Mouse (Mus musculus): ENCODE measurements around the gene Napepld.
A peak's percentile ranks its signal among the peaks of the same experiment; 100 is the strongest.
"Not testable (repeated sequence)": the region's sequence is repeated elsewhere in the genome, so short reads cannot be mapped to it uniquely, and the experiment has no call there.

The Napepld gene

GRCm38 (mm10) chr5:21703708-21704107 lies 2.5 kb upstream of the Napepld start:
- DNase-seq (ENCODE audit: low read depth): no peak

GRCm38 (mm10) chr5:21702873-21703475 lies 1.8 kb upstream of the Napepld start:
- DNase-seq (ENCODE audit: low read depth): no peak

- DNase-seq (ENCODE audit: low read depth): no peak
Measured at GRCm38 (mm10) chr5:21702009-21702364, 791 bp upstream of the Napepld start.

GRCm38 (mm10) chr5:21700934-21701333 lies 262 bp downstream of the Napepld start:
- no peak for DNase-seq (ENCODE audit: low read depth)

- DNase-seq (ENCODE audit: low read depth): no peak
Measured at GRCm38 (mm10) chr5:21700272-21700821, 849 bp downstream of the Napepld start.

GRCm38 (mm10) chr5:21699555-21699954 lies 1.6 kb downstream of the Napepld start:
- not testable (repeated sequence) for DNase-seq (ENCODE audit: low read depth)

- no peak for DNase-seq (ENCODE audit: low read depth)
Measured at GRCm38 (mm10) chr5:21694854-21695490, 6.2 kb downstream of the Napepld start.

GRCm38 (mm10) chr5:21693372-21693870 lies 7.8 kb downstream of the Napepld start:
- no peak for DNase-seq (ENCODE audit: low read depth)

- DNase-seq (ENCODE audit: low read depth): no peak
Measured at GRCm38 (mm10) chr5:21692230-21692629, 9.0 kb downstream of the Napepld start.

- no peak for DNase-seq (ENCODE audit: low read depth)
Measured at GRCm38 (mm10) chr5:21687042-21687441, 14.2 kb downstream of the Napepld start.

GRCm38 (mm10) chr5:21685001-21685400 lies 16.2 kb downstream of the Napepld start:
- DNase-seq (ENCODE audit: low read depth): no peak

- no peak for DNase-seq (ENCODE audit: low read depth)
Measured at GRCm38 (mm10) chr5:21683811-21684210, 17.4 kb downstream of the Napepld start.

- no peak for DNase-seq (ENCODE audit: low read depth)
Measured at GRCm38 (mm10) chr5:21680940-21681339, 20.3 kb downstream of the Napepld start.

- DNase-seq (ENCODE audit: low read depth): peak; percentile 74
Measured at GRCm38 (mm10) chr5:21680029-21680428, 21.2 kb downstream of the Napepld start.

- DNase-seq (ENCODE audit: low read depth): no peak
Measured at GRCm38 (mm10) chr5:21678363-21678762, 22.8 kb downstream of the Napepld start.

- DNase-seq (ENCODE audit: low read depth): no peak
Measured at GRCm38 (mm10) chr5:21677939-21678338, 23.3 kb downstream of the Napepld start.

- DNase-seq (ENCODE audit: low read depth): no peak
Measured at GRCm38 (mm10) chr5:21675494-21675893, 25.7 kb downstream of the Napepld start.

GRCm38 (mm10) chr5:21675019-21675418 lies 26.2 kb downstream of the Napepld start:
- DNase-seq (ENCODE audit: low read depth): no peak

GRCm38 (mm10) chr5:21673742-21674141 lies 27.5 kb downstream of the Napepld start:
- no peak for DNase-seq (ENCODE audit: low read depth)

- DNase-seq (ENCODE audit: low read depth): no peak
Measured at GRCm38 (mm10) chr5:21672812-21673635, 28.2 kb downstream of the Napepld start.

GRCm38 (mm10) chr5:21669307-21669706 lies 31.9 kb downstream of the Napepld start:
- DNase-seq (ENCODE audit: low read depth): no peak
